Mouse (Mus musculus): ENCODE measurements at regions not wholly inside any gene's neighbourhood (a gene's known extent, or its start where the extent isn't known, plus 50 kb on each side); places are given as distances from the start of the nearest gene placed in this dataset.

DNA sequence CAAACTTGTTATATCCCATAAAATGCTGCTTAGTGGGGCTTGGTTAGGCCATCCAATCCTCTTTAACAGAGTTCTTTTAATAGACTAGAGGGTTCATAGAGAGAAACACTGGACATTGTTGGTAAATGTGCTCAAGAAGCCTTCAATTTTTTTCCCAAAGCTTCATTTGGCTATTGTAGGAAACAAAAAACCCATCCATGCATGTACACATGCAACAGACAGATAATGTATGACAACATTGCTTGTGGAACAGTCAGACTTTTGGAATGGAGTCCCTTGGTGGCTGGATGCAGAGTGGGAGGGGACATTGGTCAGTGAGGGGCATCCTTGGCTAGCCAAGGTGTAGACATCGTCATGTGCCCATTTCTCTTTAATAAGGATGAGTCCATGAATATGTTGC is 588.8 kb upstream of the Nrp1 start:
- TF ChIP-seq TCF12 (IDR thresholded peaks at IDR 0.05; ENCODE audit: insufficient read depth, poor library complexity, severe bottlenecking), result no peak
- TF ChIP-seq POLR2AphosphoS2 (IDR thresholded peaks at IDR 0.05; ENCODE audit: insufficient read length, low read depth), result no peak
- TF ChIP-seq POLR2A (IDR thresholded peaks at IDR 0.05; ENCODE audit: insufficient read length, low read depth), result no peak
- TF ChIP-seq MAX (IDR thresholded peaks at IDR 0.05; ENCODE audit: low read depth), result no peak
- no peak for TF ChIP-seq USF1 (IDR thresholded peaks at IDR 0.05; ENCODE audit: low read depth)
- no peak for TF ChIP-seq MYOD1 (IDR thresholded peaks at IDR 0.05; ENCODE audit: control insufficient read depth in 1 of 3, insufficient read length in 2 of 3, low read depth in 2 of 3)
- no peak for TF ChIP-seq CEBPB (IDR thresholded peaks at IDR 0.05; ENCODE audit: insufficient read depth, poor library complexity, severe bottlenecking)
- TF ChIP-seq TCF3 (IDR thresholded peaks at IDR 0.05; ENCODE audit: insufficient read length, low read depth), result no peak
- no peak for TF ChIP-seq REST (IDR thresholded peaks at IDR 0.05; ENCODE audit: insufficient read depth, insufficient read length)
- no peak for TF ChIP-seq SRF (IDR thresholded peaks at IDR 0.05; ENCODE audit: control insufficient read depth, insufficient read length, low read depth)
- no peak for TF ChIP-seq E2F4 (IDR thresholded peaks at IDR 0.05; ENCODE audit: insufficient read depth)

All from myocyte (in vitro differentiated cells).